Mouse (Mus musculus): ENCODE data around the gene Olfr509. TPM values are rescaled to one million over a fixed set of nuclear protein-coding genes. Genes with fewer than 3 reads are reported as not detected.
"Not testable (repeated sequence)": the region's sequence is repeated elsewhere in the genome, so short reads cannot be mapped to it uniquely, and the experiment has no call there.

The Olfr509 gene
- total RNA-seq, 1 experiment = not detected

GRCm38 (mm10) chr7:108610487-108610886 lies 41.2 kb downstream of the Olfr509 start, which contains the start of gene Olfr506:
TSS of gene Olfr506 (plus strand) at chr7:108610787.
- H3K9ac ChIP-seq (ENCODE audit: insufficient read depth, low read depth, low read length, poor library complexity, severe bottlenecking) = no peak within 1 kb of the TSS
- H3K4me1 ChIP-seq (ENCODE audit: control insufficient read depth in 2 of 2, insufficient read depth in 2 of 2, low read length in 2 of 2, poor library complexity in 1 of 2) = no peaks in the 10 kb centered on the region
- DNase-seq (ENCODE audit: low read depth, low spot score) = no peak
- no peaks in the 10 kb centered on the region for H3K9me3 ChIP-seq (ENCODE audit: control insufficient read depth, insufficient read depth, low read depth, low read length)
- H3K4me3 ChIP-seq (ENCODE audit: insufficient read depth in 1 of 2, low read depth in 1 of 2, low read length in 2 of 2, poor library complexity in 1 of 2, severe bottlenecking in 1 of 2) = no peak within 1 kb of the TSS
- no peaks in the 10 kb centered on the region for H3K36me3 ChIP-seq (ENCODE audit: control insufficient read depth, insufficient read depth, low read length, poor library complexity, severe bottlenecking)
- TF ChIP-seq ZNF384 (IDR thresholded peaks at IDR 0.05; ENCODE audit: low read depth, low read length) (no peak), ZC3H11A (IDR thresholded peaks at IDR 0.05; ENCODE audit: borderline replicate concordance, low read depth, low read length) (no peak), HCFC1 (IDR thresholded peaks at IDR 0.05; ENCODE audit: borderline replicate concordance, insufficient read depth, low read length) (no peak), MAFK (IDR thresholded peaks at IDR 0.05; ENCODE audit: insufficient read depth, low read depth, low read length) (no peak), CHD2 (IDR thresholded peaks at IDR 0.05; ENCODE audit: low read depth, low read length) (no peak)
- in situ Hi-C loops (cut with MboI; ENCODE audit: low sequenced_read_pairs in 2 of 2, unreplicated experiment in 2 of 2) = no loop called here
- H3K27ac ChIP-seq (ENCODE audit: insufficient read depth, low read depth, low read length, poor library complexity, severe bottlenecking) = no peak within 1 kb of the TSS

- H3K4me3 ChIP-seq (ENCODE audit: insufficient read depth in 1 of 2, low read depth in 1 of 2, low read length in 2 of 2, poor library complexity in 1 of 2, severe bottlenecking in 1 of 2); H3K9me3 ChIP-seq (ENCODE audit: control insufficient read depth, insufficient read depth, low read depth, low read length); H3K27ac ChIP-seq (ENCODE audit: insufficient read depth, low read depth, low read length, poor library complexity, severe bottlenecking); DNase-seq (ENCODE audit: low read depth, low spot score); in situ Hi-C loops (cut with MboI; ENCODE audit: low sequenced_read_pairs in 2 of 2, unreplicated experiment in 2 of 2); H3K36me3 ChIP-seq (ENCODE audit: control insufficient read depth, insufficient read depth, low read length, poor library complexity, severe bottlenecking); H3K4me1 ChIP-seq (ENCODE audit: control insufficient read depth in 2 of 2, insufficient read depth in 2 of 2, low read length in 2 of 2, poor library complexity in 1 of 2); H3K9ac ChIP-seq (ENCODE audit: insufficient read depth, low read depth, low read length, poor library complexity, severe bottlenecking): not testable (repeated sequence)
Measured at GRCm38 (mm10) chr7:108601916-108602315, 49.8 kb downstream of the Olfr509 start.

Other genes with a start within 250 kb of the Olfr509 start
- not detected in 2 replicates for gene Olfr497, start 231.5 kb downstream of the Olfr509 start, total RNA-seq (2012; rRNA removed)
- gene Olfr498, start 186.6 kb downstream of the Olfr509 start, total RNA-seq (2012; rRNA removed) = not detected in 2 replicates
- not detected in 2 replicates for gene Olfr502, start 126.8 kb downstream of the Olfr509 start, total RNA-seq (2012; rRNA removed)
- 0.36 TPM in 1 of 2 replicates, not detected in the other for gene Olfr503, start 107.4 kb downstream of the Olfr509 start, total RNA-seq (2012; rRNA removed)
- gene Olfr504, start 86.1 kb downstream of the Olfr509 start, total RNA-seq (2012; rRNA removed) = not detected in 2 replicates
- gene Olfr506, start 41.1 kb downstream of the Olfr509 start, total RNA-seq (2012; rRNA removed) = not detected in 2 replicates
- not detected in 2 replicates for gene Olfr507, start 30.1 kb downstream of the Olfr509 start, total RNA-seq (2012; rRNA removed)
- not detected in 2 replicates for gene Olfr508, start 21.9 kb downstream of the Olfr509 start, total RNA-seq (2012; rRNA removed)
- not detected in 2 replicates for gene Olfr510, start 14.5 kb upstream of the Olfr509 start, total RNA-seq (2012; rRNA removed)
- gene Olfr512, start 61.4 kb upstream of the Olfr509 start, total RNA-seq (2012; rRNA removed) = not detected in 2 replicates
- gene Olfr513, start 99.1 kb upstream of the Olfr509 start, total RNA-seq (2012; rRNA removed) = not detected in 2 replicates
- not detected in 2 replicates for gene Olfr514, start 174.1 kb upstream of the Olfr509 start, total RNA-seq (2012; rRNA removed)
- not detected in 2 replicates for gene Olfr516, start 198.6 kb upstream of the Olfr509 start, total RNA-seq (2012; rRNA removed)
- gene Olfr517, start 220.5 kb upstream of the Olfr509 start, total RNA-seq (2012; rRNA removed) = not detected in 2 replicates
- gene Olfr518, start 233.1 kb upstream of the Olfr509 start, total RNA-seq (2012; rRNA removed) = not detected in 2 replicates
- not detected in 2 replicates for gene Olfr519, start 242.5 kb upstream of the Olfr509 start, total RNA-seq (2012; rRNA removed)

Data from ES-E14 (cell line).